Mouse (Mus musculus): ENCODE results near the gene Fignl1. TPM values are rescaled to one million over a fixed set of nuclear protein-coding genes. Genes with fewer than 3 reads are reported as not detected.
A peak's percentile ranks its signal among the peaks of the same experiment; 100 is the strongest.

Gene Fignl1
- polyA plus RNA-seq, 1 experiment, result 0.53 TPM

- peak overlapping the region; percentile 44 for H3K4me3 ChIP-seq (replicated peaks)
These were observed 7.7 kb downstream of the Fignl1 start for GRCm38 (mm10) chr11:11801067-11801466.

GRCm38 (mm10) chr11:11800304-11800703, 8.5 kb downstream of the Fignl1 start:
- peaks cover 100% of the 10 kb centered on the region for H3K36me3 ChIP-seq (ENCODE audit: control insufficient read depth)
- peak overlapping the region; percentile 5 for H3K4me3 ChIP-seq (replicated peaks)
- TF ChIP-seq TAL1 (IDR thresholded peaks at IDR 0.05; ENCODE audit: low read length) (no peak), GATA1 (IDR thresholded peaks at IDR 0.05; ENCODE audit: low read length) (no peak)
- H3K4me1 ChIP-seq (ENCODE audit: control insufficient read depth), result peaks cover 42% of the 10 kb centered on the region
- no peaks in the 10 kb centered on the region for H3K9me3 ChIP-seq (ENCODE audit: control insufficient read depth, low read length)
- no peaks in the 10 kb centered on the region for H3K27me3 ChIP-seq (ENCODE audit: control insufficient read depth)

More at GRCm38 (mm10) chr11:11801067-11801466, 7.7 kb downstream of the Fignl1 start:
- Histone ChIP-seq H3K9me3 (ENCODE audit: control insufficient read depth, low read length) (no peaks in the 10 kb centered on the region), H3K4me1 (ENCODE audit: control insufficient read depth) (peaks cover 49% of the 10 kb centered on the region), H3K36me3 (ENCODE audit: control insufficient read depth) (peaks cover 100% of the 10 kb centered on the region), H3K27me3 (ENCODE audit: control insufficient read depth) (no peaks in the 10 kb centered on the region)
- TF ChIP-seq GATA1 (IDR thresholded peaks at IDR 0.05; ENCODE audit: low read length) (no peak), TAL1 (IDR thresholded peaks at IDR 0.05; ENCODE audit: low read length) (no peak)

- Histone ChIP-seq H3K27me3 (ENCODE audit: control insufficient read depth) (no peaks in the 10 kb centered on the region), H3K4me3 (replicated peaks) (no peak overlapping the region), H3K9me3 (ENCODE audit: control insufficient read depth, low read length) (no peaks in the 10 kb centered on the region), H3K36me3 (ENCODE audit: control insufficient read depth) (peaks cover 99% of the 10 kb centered on the region), H3K4me1 (ENCODE audit: control insufficient read depth) (peaks cover 30% of the 10 kb centered on the region)
- TF ChIP-seq GATA1 (IDR thresholded peaks at IDR 0.05; ENCODE audit: low read length) (no peak), TAL1 (IDR thresholded peaks at IDR 0.05; ENCODE audit: low read length) (no peak)
These were observed 10.1 kb downstream of the Fignl1 start for GRCm38 (mm10) chr11:11798690-11799089.

- Histone ChIP-seq H3K36me3 (ENCODE audit: control insufficient read depth) (peaks cover 61% of the 10 kb centered on the region), H3K4me3 (replicated peaks) (no peak overlapping the region), H3K27me3 (ENCODE audit: control insufficient read depth) (no peaks in the 10 kb centered on the region; the same call in 1 of the 2 replicates), H3K9me3 (ENCODE audit: control insufficient read depth, low read length) (no peaks in the 10 kb centered on the region), H3K4me1 (ENCODE audit: control insufficient read depth) (peaks cover 4% of the 10 kb centered on the region)
- no peak for TF ChIP-seq GATA1 (IDR thresholded peaks at IDR 0.05; ENCODE audit: low read length)
- TF ChIP-seq TAL1 (IDR thresholded peaks at IDR 0.05; ENCODE audit: low read length), result no peak
These were observed 14.1 kb downstream of the Fignl1 start for GRCm38 (mm10) chr11:11794626-11795025.

GRCm38 (mm10) chr11:11788521-11788974, 20.2 kb downstream of the Fignl1 start:
- Histone ChIP-seq H3K4me1 (ENCODE audit: control insufficient read depth) (peaks cover 7% of the 10 kb centered on the region), H3K4me3 (replicated peaks) (peak overlapping the region; percentile 6), H3K27me3 (ENCODE audit: control insufficient read depth) (no peaks in the 10 kb centered on the region; the same call in 1 of the 2 replicates)

GRCm38 (mm10) chr11:11785457-11785856, 23.3 kb downstream of the Fignl1 start:
- Histone ChIP-seq H3K4me3 (replicated peaks) (no peak overlapping the region), H3K9me3 (ENCODE audit: control insufficient read depth, low read length) (no peaks in the 10 kb centered on the region), H3K4me1 (ENCODE audit: control insufficient read depth) (peaks cover 6% of the 10 kb centered on the region), H3K36me3 (ENCODE audit: control insufficient read depth) (peaks cover 4% of the 10 kb centered on the region), H3K27me3 (ENCODE audit: control insufficient read depth) (no peaks in the 10 kb centered on the region; the same call in 1 of the 2 replicates)
- TF ChIP-seq GATA1 (IDR thresholded peaks at IDR 0.05; ENCODE audit: low read length) (no peak), TAL1 (IDR thresholded peaks at IDR 0.05; ENCODE audit: low read length) (no peak)

More at GRCm38 (mm10) chr11:11788521-11788974, 20.2 kb downstream of the Fignl1 start:
- TF ChIP-seq GATA1 (IDR thresholded peaks at IDR 0.05; ENCODE audit: low read length) (no peak), TAL1 (IDR thresholded peaks at IDR 0.05; ENCODE audit: low read length) (no peak)
- Histone ChIP-seq H3K36me3 (ENCODE audit: control insufficient read depth) (peaks cover 6% of the 10 kb centered on the region), H3K9me3 (ENCODE audit: control insufficient read depth, low read length) (no peaks in the 10 kb centered on the region)

GRCm38 (mm10) chr11:11781728-11782127, 27.0 kb downstream of the Fignl1 start:
- no peaks in the 10 kb centered on the region for H3K4me1 ChIP-seq (ENCODE audit: control insufficient read depth)
- TF ChIP-seq TAL1 (IDR thresholded peaks at IDR 0.05; ENCODE audit: low read length) (no peak), GATA1 (IDR thresholded peaks at IDR 0.05; ENCODE audit: low read length) (no peak)
- H3K36me3 ChIP-seq (ENCODE audit: control insufficient read depth), result no peaks in the 10 kb centered on the region
- H3K9me3 ChIP-seq (ENCODE audit: control insufficient read depth, low read length), result no peaks in the 10 kb centered on the region
- H3K4me3 ChIP-seq (replicated peaks), result no peak overlapping the region
- H3K27me3 ChIP-seq (ENCODE audit: control insufficient read depth), result no peaks in the 10 kb centered on the region

- Histone ChIP-seq H3K36me3 (ENCODE audit: control insufficient read depth) (peaks cover 9% of the 10 kb centered on the region), H3K27me3 (ENCODE audit: control insufficient read depth) (no peaks in the 10 kb centered on the region), H3K4me3 (replicated peaks) (no peak overlapping the region), H3K4me1 (ENCODE audit: control insufficient read depth) (no peaks in the 10 kb centered on the region), H3K9me3 (ENCODE audit: control insufficient read depth, low read length) (no peaks in the 10 kb centered on the region)
- TF ChIP-seq TAL1 (IDR thresholded peaks at IDR 0.05; ENCODE audit: low read length) (no peak), GATA1 (IDR thresholded peaks at IDR 0.05; ENCODE audit: low read length) (no peak)
These were observed 30.4 kb downstream of the Fignl1 start for GRCm38 (mm10) chr11:11778345-11778744.

- H3K4me3 ChIP-seq (replicated peaks), result no peak overlapping the region
- TF ChIP-seq TAL1 (IDR thresholded peaks at IDR 0.05; ENCODE audit: low read length) (no peak), GATA1 (IDR thresholded peaks at IDR 0.05; ENCODE audit: low read length) (no peak)
These were observed 31.0 kb downstream of the Fignl1 start for GRCm38 (mm10) chr11:11777796-11778195.

GRCm38 (mm10) chr11:11777246-11777645, 31.5 kb downstream of the Fignl1 start:
- Histone ChIP-seq H3K4me3 (replicated peaks) (no peak overlapping the region), H3K36me3 (ENCODE audit: control insufficient read depth) (peaks cover 20% of the 10 kb centered on the region), H3K9me3 (ENCODE audit: control insufficient read depth, low read length) (no peaks in the 10 kb centered on the region), H3K4me1 (ENCODE audit: control insufficient read depth) (peaks cover under 1% of the 10 kb centered on the region; the same call in 1 of the 2 replicates), H3K27me3 (ENCODE audit: control insufficient read depth) (no peaks in the 10 kb centered on the region)
- TF ChIP-seq GATA1 (IDR thresholded peaks at IDR 0.05; ENCODE audit: low read length) (no peak), TAL1 (IDR thresholded peaks at IDR 0.05; ENCODE audit: low read length) (no peak)

More at GRCm38 (mm10) chr11:11777796-11778195, 31.0 kb downstream of the Fignl1 start:
- H3K27me3 ChIP-seq (ENCODE audit: control insufficient read depth), result no peaks in the 10 kb centered on the region
- H3K36me3 ChIP-seq (ENCODE audit: control insufficient read depth), result peaks cover 14% of the 10 kb centered on the region
- H3K4me1 ChIP-seq (ENCODE audit: control insufficient read depth), result no peaks in the 10 kb centered on the region
- no peaks in the 10 kb centered on the region for H3K9me3 ChIP-seq (ENCODE audit: control insufficient read depth, low read length)

Data from erythroblast, embryonic 14.5 days (primary cell).